Mouse (Mus musculus): ENCODE measurements at regions not wholly inside any gene's neighbourhood (a gene's known extent, or its start where the extent isn't known, plus 50 kb on each side); places are given as distances from the start of the nearest gene placed in this dataset.

GRCm38 (mm10) chr1:80396560-80396959 is 56.3 kb upstream of the Cul3 start:
- Histone ChIP-seq H3K27me3 (replicated peaks) (no peaks in the 10 kb centered on the region), H3K4me2 (ENCODE audit: insufficient read depth, low read depth, poor library complexity, severe bottlenecking) (no peak overlapping the region), H3K9me3 (replicated peaks; ENCODE audit: low read length) (peaks cover 6% of the 10 kb centered on the region), H3K79me2 (replicated peaks; ENCODE audit: control insufficient read depth, extremely low read depth, insufficient read depth, poor library complexity, severe bottlenecking) (no peaks in the 10 kb centered on the region), H3K27ac (ENCODE audit: insufficient read depth, low read depth) (no peak overlapping the region), H3K36me3 (replicated peaks in 1 of 2; ENCODE audit: control insufficient read depth in 1 of 2, insufficient read depth in 1 of 2, low read length in 1 of 2) (no peaks in the 10 kb centered on the region), H3K9ac (ENCODE audit: insufficient read depth, low read depth) (no peak overlapping the region), H3K4me1 (ENCODE audit: control insufficient read depth in 1 of 2, insufficient read depth in 2 of 2) (peaks cover 1 to 8% of the 10 kb centered on the region in 2 experiments; a peak in 3 of 4 replicates), H3K4me3 (replicated peaks in 1 of 3; ENCODE audit: low read depth in 2 of 3, low read length in 2 of 3, poor library complexity in 1 of 3) (no peak overlapping the region)
- in situ Hi-C loops (cut with MboI; ENCODE audit: low pct_ligation_motif_present, low pct_unique_long_range_greater_than_20kb, low sequenced_read_pairs) (no loop called here), dilution Hi-C loops (cut with MboI; ENCODE audit: extremely low pct_ligation_motif_present, extremely low pct_unique_long_range_greater_than_20kb, low sequenced_read_pairs) (no loop called here)
- no peak for TF ChIP-seq KAT2A (IDR thresholded peaks at IDR 0.05; ENCODE audit: insufficient replicate concordance, low read length)
- no peak for TF ChIP-seq HCFC1 (IDR thresholded peaks at IDR 0.05; ENCODE audit: low read depth, low read length)
- no peak for TF ChIP-seq PAX5 (IDR thresholded peaks at IDR 0.05; ENCODE audit: low read length)
- no peak for TF ChIP-seq ZNF384 (IDR thresholded peaks at IDR 0.05; ENCODE audit: low read depth, low read length)
- no peak for TF ChIP-seq MYC (IDR thresholded peaks at IDR 0.05; ENCODE audit: low read depth, low read length)
- no peak for TF ChIP-seq JUND (conservative IDR thresholded peaks at IDR 0.05; ENCODE audit: low read depth, low read length)
- no peak for TF ChIP-seq GABPA (IDR thresholded peaks at IDR 0.05; ENCODE audit: insufficient replicate concordance, low read depth, low read length)
- no peak for DNase-seq (ENCODE audit: extremely low read depth)

DNA sequence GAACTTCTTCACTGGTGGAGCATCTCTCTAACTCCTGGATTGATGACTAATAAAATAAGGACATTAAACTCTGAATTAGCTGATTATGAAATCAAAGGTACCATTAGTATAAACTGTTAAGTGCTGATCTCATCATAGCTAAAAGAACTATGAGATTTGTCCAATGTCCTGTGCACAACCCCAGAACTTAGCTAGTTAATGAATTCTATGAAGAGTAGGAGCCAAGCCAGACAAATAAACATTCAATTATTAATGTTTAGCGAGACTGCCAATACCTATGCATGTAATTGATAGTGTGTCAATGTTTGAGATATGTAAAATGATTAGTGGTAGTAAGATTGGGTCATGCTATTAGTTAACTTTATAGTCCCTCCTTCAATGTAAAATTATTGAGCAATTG is 51.1 kb upstream of the Cul3 start:
- Histone ChIP-seq H3K4me1 (ENCODE audit: control insufficient read depth in 1 of 2, insufficient read depth in 2 of 2) (peaks cover 0 to 8% of the 10 kb centered on the region in 2 experiments; a peak in 1 of 4 replicates), H3K9ac (ENCODE audit: insufficient read depth, low read depth) (no peak overlapping the region), H3K79me2 (replicated peaks; ENCODE audit: control insufficient read depth, extremely low read depth, insufficient read depth, poor library complexity, severe bottlenecking) (no peaks in the 10 kb centered on the region), H3K9me3 (replicated peaks; ENCODE audit: low read length) (no peaks in the 10 kb centered on the region), H3K27me3 (replicated peaks) (no peaks in the 10 kb centered on the region), H3K27ac (ENCODE audit: insufficient read depth, low read depth) (no peak overlapping the region), H3K4me2 (ENCODE audit: insufficient read depth, low read depth, poor library complexity, severe bottlenecking) (no peak overlapping the region), H3K36me3 (replicated peaks in 1 of 2; ENCODE audit: control insufficient read depth in 1 of 2, insufficient read depth in 1 of 2, low read length in 1 of 2) (no peaks in the 10 kb centered on the region), H3K4me3 (replicated peaks in 1 of 3; ENCODE audit: low read depth in 2 of 3, low read length in 2 of 3, poor library complexity in 1 of 3) (no peak overlapping the region)
- dilution Hi-C loops (cut with MboI; ENCODE audit: extremely low pct_ligation_motif_present, extremely low pct_unique_long_range_greater_than_20kb, low sequenced_read_pairs) = no loop called here
- DNase-seq (ENCODE audit: extremely low read depth) = no peak
- in situ Hi-C loops (cut with MboI; ENCODE audit: low pct_ligation_motif_present, low pct_unique_long_range_greater_than_20kb, low sequenced_read_pairs) = no loop called here
- TF ChIP-seq MAX (IDR thresholded peaks at IDR 0.05; ENCODE audit: low read length) (no peak), UBTF (IDR thresholded peaks at IDR 0.05; ENCODE audit: low read depth, low read length) (no peak), ZC3H11A (IDR thresholded peaks at IDR 0.05; ENCODE audit: low read depth, low read length) (no peak), MEF2A (IDR thresholded peaks at IDR 0.05; ENCODE audit: borderline replicate concordance, low read depth, low read length) (no peak), USF2 (conservative IDR thresholded peaks at IDR 0.05; ENCODE audit: low read depth, low read length) (no peak), KAT2A (IDR thresholded peaks at IDR 0.05; ENCODE audit: insufficient replicate concordance, low read length) (no peak), ZMIZ1 (IDR thresholded peaks at IDR 0.05; ENCODE audit: low read depth, low read length) (no peak), MAZ (IDR thresholded peaks at IDR 0.05; ENCODE audit: low read depth, low read length) (no peak), PAX5 (IDR thresholded peaks at IDR 0.05; ENCODE audit: low read length) (no peak), ETS1 (conservative IDR thresholded peaks at IDR 0.05; ENCODE audit: low read depth, low read length) (no peak), USF1 (IDR thresholded peaks at IDR 0.05; ENCODE audit: low read depth, low read length) (no peak), POLR2A (IDR thresholded peaks at IDR 0.05; ENCODE audit: low read depth, low read length) (no peak), NRF1 (IDR thresholded peaks at IDR 0.05; ENCODE audit: low read depth, low read length) (no peak), ELF1 (IDR thresholded peaks at IDR 0.05; ENCODE audit: low read depth, low read length) (no peak), JUND (conservative IDR thresholded peaks at IDR 0.05; ENCODE audit: low read depth, low read length) (no peak), JUN (IDR thresholded peaks at IDR 0.05; ENCODE audit: insufficient read depth, low read depth, low read length) (no peak)

Data from CH12.LX (cell line).